Mouse (Mus musculus) erythroblast, embryonic 14.5 days (primary cell): Measurements from ENCODE around the gene Wnt4.

Source experiments
- GATA1 ChIP-seq: IDR thresholded peaks from 2 replicates; pipeline ENCODE4 v1.6.1; 2012; ENCODE audit warnings: low read length, inconsistent platforms, mixed read lengths
- TAL1 ChIP-seq: IDR thresholded peaks from 3 replicates; pipeline ENCODE4 v1.6.1; 2012; ENCODE audit warnings: low read length, inconsistent platforms, mixed read lengths

DNA sequence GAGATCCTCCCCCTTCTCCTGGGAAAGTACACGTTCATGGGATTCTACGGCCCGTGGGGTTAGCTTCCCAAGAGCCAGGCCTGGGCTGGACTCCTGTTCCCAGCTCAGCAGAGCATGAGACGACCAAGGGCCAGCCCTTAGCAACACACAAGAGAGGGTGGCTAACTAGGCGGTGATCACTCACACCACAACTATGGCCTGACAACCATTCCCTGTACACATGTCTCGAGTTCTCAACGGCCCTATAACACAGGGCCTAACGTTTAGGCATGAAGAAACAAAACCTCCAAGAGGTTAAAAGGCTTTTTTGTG lies 29.2 kb downstream of the Wnt4 start:
- TF ChIP-seq GATA1 (no peak), TAL1 (no peak)
